Mouse (Mus musculus) heart, embryonic 14.5 days (tissue): ENCODE results near the gene Sohlh2. TPM values are rescaled to one million over a fixed set of nuclear protein-coding genes. Genes with fewer than 3 reads are reported as not detected.

Experiments
- ATAC-seq: fragments of 200-750 bp; cut with Nextera tagmentation; 2 replicates; pipeline ENCODE4 v1.8.0; 2017; ENCODE audit warnings: low read depth, moderate TSS enrichment; ENCODE audit not compliant: insufficient number of reproducible peaks, insufficient read depth, low FRiP score
- H3K27ac ChIP-seq, 2 experiments: fragments of 200-500 bp in 1 of 2; fragments of 300-500 bp in 1 of 2; sonication (generic) in 1 of 2; replicated peaks in 1 of 2; 2 replicates each; pipeline ENCODE4 v1.5.1; 2012 to 2014; ENCODE audit warnings: low read depth in 2 of 2, low read length in 2 of 2, control low read depth in 1 of 2, mild to moderate bottlenecking in 1 of 2, mixed read lengths in 1 of 2; ENCODE audit not compliant: control insufficient read depth in 1 of 2, insufficient read depth in 1 of 2
- H3K27me3 ChIP-seq: fragments of 300-500 bp; sonication (generic); 2 replicates; pipeline ENCODE4 v1.6.1; 2014; ENCODE audit warnings: mild to moderate bottlenecking, low read length, control low read depth; ENCODE audit not compliant: control insufficient read depth, insufficient read depth
- H3K36me3 ChIP-seq: fragments of 300-500 bp; sonication (generic); 2 replicates; pipeline ENCODE4 v1.6.1; 2014; ENCODE audit warnings: mild to moderate bottlenecking, control low read depth, low read length, mixed read lengths; ENCODE audit not compliant: control insufficient read depth, insufficient read depth
- H3K4me1 ChIP-seq, 2 experiments: fragments of 200-500 bp in 1 of 2; fragments of 300-500 bp in 1 of 2; sonication (generic) in 1 of 2; 2 replicates each; pipeline ENCODE4 v1.6.1; 2012 to 2014; ENCODE audit warnings: low read length in 2 of 2, control low read depth in 1 of 2, mixed read lengths in 1 of 2; ENCODE audit not compliant: control insufficient read depth in 2 of 2, insufficient read depth in 2 of 2
- H3K4me2 ChIP-seq: fragments of 300-500 bp; sonication (generic); 2 replicates; pipeline ENCODE4 v1.6.1; 2014; ENCODE audit warnings: mild to moderate bottlenecking, low read length
- H3K4me3 ChIP-seq, 2 experiments: fragments of 200-500 bp in 1 of 2; fragments of 300-500 bp in 1 of 2; sonication (generic) in 1 of 2; 2 replicates each; pipeline ENCODE4 v1.5.1; 2012 to 2014; ENCODE audit warnings: low read length in 2 of 2, mild to moderate bottlenecking in 2 of 2, control low read depth in 1 of 2, low read depth in 1 of 2, moderate library complexity in 1 of 2; ENCODE audit not compliant: control insufficient read depth in 1 of 2, insufficient read depth in 1 of 2
- H3K9ac ChIP-seq: fragments of 300-500 bp; sonication (generic); 2 replicates; pipeline ENCODE4 v1.6.1; 2014; ENCODE audit warnings: mild to moderate bottlenecking, low read length
- H3K9me3 ChIP-seq: fragments of 300-500 bp; sonication (generic); 2 replicates; pipeline ENCODE4 v1.6.1; 2016; ENCODE audit warnings: low read length, control low read depth; ENCODE audit not compliant: control insufficient read depth
- WGBS: fragments of 180-500 bp; shearing (Covaris S2); extraction: QIAGEN DNeasy Blood & Tissue Kit; methylation state at CpG from one replicate; pipeline ENCODE4 v1.1.7; 2014; 5-methylcytosine and 5-hydroxymethylcytosine counted together
- microRNA-seq: library from miRNA; unstranded; fragments of <30 nt; microRNA quantifications from one replicate; pipeline ENCODE4, GENCODE M21; 2016
- polyA plus RNA-seq: library from polyadenylated mRNA; unstranded; fragments of >200 nt; fragmentation: Nextera tagmentation; extraction: Ambion mirVana; gene quantifications from 2 replicates; pipeline ENCODE4 v1.2.1, GENCODE M21; 2014

The Sohlh2 gene
- polyA plus RNA-seq, 1 experiment from 2014 or later = not detected

GRCm38 (mm10) chr3:55250631-55251030 lies 68.8 kb downstream of the Sohlh2 start:
- H3K36me3 ChIP-seq = no peaks in the 10 kb centered on the region
- H3K4me3 ChIP-seq = no peak overlapping the region
- H3K9ac ChIP-seq = no peak overlapping the region
- H3K4me1 ChIP-seq = no peaks in the 10 kb centered on the region
- WGBS = 69% methylated on average over 2 of the region's 2 CpGs
- no peak overlapping the region for H3K27ac ChIP-seq
- H3K27me3 ChIP-seq = no peaks in the 10 kb centered on the region
- no peaks in the 10 kb centered on the region for H3K9me3 ChIP-seq
- no peak overlapping the region for H3K4me2 ChIP-seq
- ATAC-seq = no peak

Small RNAs within 50 kb of the gene (microRNA-seq; reads per million reads assigned to microRNA genes)
- not detected for gene Gm22029

Other genes starting within 250 kb of the Sohlh2 start
- gene Ccna1, start 126.5 kb upstream of the Sohlh2 start, polyA plus RNA-seq = 1.5 and 2.4 TPM in 2 replicates
- gene Spg20, start 69.9 kb upstream of the Sohlh2 start, polyA plus RNA-seq = 35.1 and 35.8 TPM in 2 replicates
- 0.07 TPM in 1 of 2 replicates, not detected in the other for gene Ccdc169, start 44.7 kb upstream of the Sohlh2 start, polyA plus RNA-seq
- 5.0 and 9.5 TPM in 2 replicates for gene Dclk1, start 60.3 kb downstream of the Sohlh2 start, polyA plus RNA-seq